Mouse (Mus musculus): ENCODE results near the gene Lrrc63.
"Not testable (repeated sequence)": the region's sequence is repeated elsewhere in the genome, so short reads cannot be mapped to it uniquely, and the experiment has no call there.

The Lrrc63 gene

GRCm38 (mm10) chr14:75130501-75131318 lies at the start of gene Lrrc63, which contains the start of gene Lcp1:
Gene Lrrc63, minus strand, starts transcription at chr14:75130881.
Gene Lcp1, plus strand, starts transcription at chr14:75131101.
- peak; percentile 62 for ATAC-seq (ENCODE audit: insufficient number of reproducible peaks, low FRiP score, low TSS enrichment)

- ATAC-seq (ENCODE audit: insufficient number of reproducible peaks, low FRiP score, low TSS enrichment) = no peak
These were observed 48.7 kb upstream of the Lrrc63 start for GRCm38 (mm10) chr14:75179255-75179963.

- no peak for ATAC-seq (ENCODE audit: insufficient number of reproducible peaks, low FRiP score, low TSS enrichment)
These were observed 48.1 kb upstream of the Lrrc63 start for GRCm38 (mm10) chr14:75178801-75179211.

- no peak for ATAC-seq (ENCODE audit: insufficient number of reproducible peaks, low FRiP score, low TSS enrichment)
These were observed 47.7 kb upstream of the Lrrc63 start for GRCm38 (mm10) chr14:75178384-75178793.

GRCm38 (mm10) chr14:75177400-75177799 lies 46.7 kb upstream of the Lrrc63 start:
- ATAC-seq (ENCODE audit: insufficient number of reproducible peaks, low FRiP score, low TSS enrichment) = no peak

GRCm38 (mm10) chr14:75176425-75177045 lies 45.9 kb upstream of the Lrrc63 start:
- ATAC-seq (ENCODE audit: insufficient number of reproducible peaks, low FRiP score, low TSS enrichment) = no peak

GRCm38 (mm10) chr14:75175781-75176180 lies 45.1 kb upstream of the Lrrc63 start:
- ATAC-seq (ENCODE audit: insufficient number of reproducible peaks, low FRiP score, low TSS enrichment) = no peak

- no peak for ATAC-seq (ENCODE audit: insufficient number of reproducible peaks, low FRiP score, low TSS enrichment)
These were observed 44.3 kb upstream of the Lrrc63 start for GRCm38 (mm10) chr14:75174731-75175555.

GRCm38 (mm10) chr14:75174296-75174695 lies 43.6 kb upstream of the Lrrc63 start:
- no peak for ATAC-seq (ENCODE audit: insufficient number of reproducible peaks, low FRiP score, low TSS enrichment)

- no peak for ATAC-seq (ENCODE audit: insufficient number of reproducible peaks, low FRiP score, low TSS enrichment)
These were observed 39.9 kb upstream of the Lrrc63 start for GRCm38 (mm10) chr14:75170546-75170945.

- ATAC-seq (ENCODE audit: insufficient number of reproducible peaks, low FRiP score, low TSS enrichment) = no peak
These were observed 37.8 kb upstream of the Lrrc63 start for GRCm38 (mm10) chr14:75168501-75168900.

- ATAC-seq (ENCODE audit: insufficient number of reproducible peaks, low FRiP score, low TSS enrichment) = no peak
These were observed 35.0 kb upstream of the Lrrc63 start for GRCm38 (mm10) chr14:75165574-75166131.

- no peak for ATAC-seq (ENCODE audit: insufficient number of reproducible peaks, low FRiP score, low TSS enrichment)
These were observed 33.7 kb upstream of the Lrrc63 start for GRCm38 (mm10) chr14:75164345-75164744.

- ATAC-seq (ENCODE audit: insufficient number of reproducible peaks, low FRiP score, low TSS enrichment) = no peak
These were observed 33.2 kb upstream of the Lrrc63 start for GRCm38 (mm10) chr14:75163866-75164265.

GRCm38 (mm10) chr14:75159375-75159774 lies 28.7 kb upstream of the Lrrc63 start:
- no peak for ATAC-seq (ENCODE audit: insufficient number of reproducible peaks, low FRiP score, low TSS enrichment)

- ATAC-seq (ENCODE audit: insufficient number of reproducible peaks, low FRiP score, low TSS enrichment) = no peak
These were observed 23.8 kb upstream of the Lrrc63 start for GRCm38 (mm10) chr14:75154481-75154880.

GRCm38 (mm10) chr14:75151146-75151545 lies 20.5 kb upstream of the Lrrc63 start:
- no peak for ATAC-seq (ENCODE audit: insufficient number of reproducible peaks, low FRiP score, low TSS enrichment)

GRCm38 (mm10) chr14:75150653-75151052 lies 20.0 kb upstream of the Lrrc63 start:
- no peak for ATAC-seq (ENCODE audit: insufficient number of reproducible peaks, low FRiP score, low TSS enrichment)

- ATAC-seq (ENCODE audit: insufficient number of reproducible peaks, low FRiP score, low TSS enrichment) = no peak
These were observed 17.5 kb upstream of the Lrrc63 start for GRCm38 (mm10) chr14:75148229-75148628.

GRCm38 (mm10) chr14:75147706-75148105 lies 17.0 kb upstream of the Lrrc63 start:
- not testable (repeated sequence) for ATAC-seq (ENCODE audit: insufficient number of reproducible peaks, low FRiP score, low TSS enrichment)
